Comparison of ENCODE assay signal across 10 mouse cellular contexts in the genomic region with DNA sequence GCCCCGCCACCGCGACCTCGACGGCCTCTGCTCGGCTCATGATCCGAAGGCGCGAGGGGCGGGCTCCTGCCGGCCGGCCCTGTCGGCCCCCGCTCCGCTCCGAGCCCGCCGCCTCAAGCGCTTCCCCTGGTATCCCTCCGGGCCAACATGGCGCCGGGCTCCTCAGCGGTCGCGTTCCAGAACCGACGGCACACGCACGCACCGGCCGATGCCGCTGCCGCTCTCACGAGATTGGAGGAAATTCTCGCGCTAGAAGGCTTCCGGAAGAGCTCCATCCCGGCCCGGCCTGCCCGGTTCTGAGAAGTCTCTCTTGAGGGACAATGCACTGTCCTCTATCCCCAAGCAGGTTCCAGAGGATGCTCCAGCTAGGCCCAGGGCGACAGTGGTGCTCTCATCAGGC. TPM values are rescaled to one million over a fixed set of nuclear protein-coding genes. Genes with fewer than 3 reads are reported as not detected.
DNase-seq lines count a peak whose midpoint lies in the region; ATAC-seq and TF ChIP-seq lines count a peak whose summit lies in the region.
"Had no signal": no experiment of that assay in that cellular context is flagged by ENCODE, and none has a peak within 500 bp of the region (broad histone marks: within the 10 kb centered on the region; RNA-seq: fewer than 3 reads in every experiment).

A gene (minus strand): TSS at position 162 of the 400 bp plus-strand sequence.

- no peak within 1 kb of the TSS for H3K27ac ChIP-seq in kidney, postnatal 0 days
- no peak within 1 kb of the TSS for H3K27ac ChIP-seq in embryonic facial prominence, embryonic 12.5 days
- H3K27ac ChIP-seq in limb, embryonic 15.5 days = no peak within 1 kb of the TSS
- H3K27ac ChIP-seq in gastrocnemius, adult 2 months = no peak within 1 kb of the TSS

- 0 out of 2 replicates have a peak within 1 kb of the TSS, but pooled peaks have one; percentile 11 for H3K4me3 ChIP-seq in kidney, postnatal 0 days (replicated peaks; ENCODE audit: low read depth, low read length)
- peak within 1 kb of the TSS; percentile 29 for H3K4me3 ChIP-seq in embryonic facial prominence, embryonic 12.5 days
- peak within 1 kb of the TSS; percentile 21; the same call in 1 of the 2 replicates for H3K4me3 ChIP-seq in limb, embryonic 15.5 days
- H3K4me3 ChIP-seq in gastrocnemius, adult 2 months = no peak within 1 kb of the TSS
- H3K4me3 ChIP-seq: erythroblast, embryonic 14.5 days had no signal

- WGBS in kidney, postnatal 0 days = 32% methylated on average over 40 of the region's 41 CpGs
- 32% methylated on average over 41 of the region's 41 CpGs for WGBS in embryonic facial prominence, embryonic 12.5 days
- WGBS in limb, embryonic 15.5 days = 49% methylated on average over 41 of the region's 41 CpGs

- ATAC-seq in kidney, postnatal 0 days (replicated peaks; ENCODE audit: low FRiP score, low read depth) = no peak
- no peak for ATAC-seq in embryonic facial prominence, embryonic 12.5 days (ENCODE audit: insufficient number of reproducible peaks, insufficient read depth, low FRiP score, low TSS enrichment)
- no peak for ATAC-seq in limb, embryonic 15.5 days (ENCODE audit: insufficient number of reproducible peaks, low FRiP score, low TSS enrichment, low read depth)

- no peaks in the 10 kb centered on the region for H3K9me3 ChIP-seq in kidney, postnatal 0 days (replicated peaks; ENCODE audit: low read length)
- H3K9me3 ChIP-seq in embryonic facial prominence, embryonic 12.5 days = no peaks in the 10 kb centered on the region
- no peaks in the 10 kb centered on the region for H3K9me3 ChIP-seq in limb, embryonic 15.5 days

- H3K4me2 ChIP-seq in kidney, postnatal 0 days (ENCODE audit: low read length) = peak within 1 kb of the TSS; percentile 36
- H3K4me2 ChIP-seq in embryonic facial prominence, embryonic 12.5 days (replicated peaks) = peak within 1 kb of the TSS; percentile 49
- 0 out of 2 replicates have a peak within 1 kb of the TSS, but pooled peaks have one; percentile 7 for H3K4me2 ChIP-seq in limb, embryonic 15.5 days

- H3K4me1 ChIP-seq in kidney, postnatal 0 days (replicated peaks; ENCODE audit: insufficient read depth, low read length) = no peaks in the 10 kb centered on the region
- H3K4me1 ChIP-seq in embryonic facial prominence, embryonic 12.5 days = no peaks in the 10 kb centered on the region
- no peaks in the 10 kb centered on the region for H3K4me1 ChIP-seq in limb, embryonic 15.5 days

- no peak within 1 kb of the TSS for H3K9ac ChIP-seq in kidney, postnatal 0 days (ENCODE audit: low read depth, low read length)
- H3K9ac ChIP-seq in embryonic facial prominence, embryonic 12.5 days = no peak within 1 kb of the TSS
- H3K9ac ChIP-seq in limb, embryonic 15.5 days = no peak within 1 kb of the TSS

- intact Hi-C loops in gastrocnemius, adult 2 months (cut with DNase I) = no loop called here

- no peak for TF ChIP-seq CTCF in kidney, postnatal 0 days (IDR thresholded peaks at IDR 0.05; ENCODE audit: low read depth)
- no peak for TF ChIP-seq CTCF in gastrocnemius, adult 2 months (IDR thresholded peaks at IDR 0.05)

- peak; percentile 50 for DNase-seq in embryo, embryonic 11 days
- no peak for DNase-seq in embryo, embryonic 9.5 days (ENCODE audit: extremely low spot score)
- no peak for DNase-seq in kidney, postnatal 0 days (ENCODE audit: low spot score)
- no peak for DNase-seq in kidney, adult 11 months
- DNase-seq in gastrocnemius, adult 2 months = no peak
- DNase-seq in adrenal gland, adult 2 months = no peak
- DNase-seq: heart, postnatal 10 days had no signal

- H3K27me3 ChIP-seq in kidney, postnatal 0 days (ENCODE audit: insufficient read depth, low read length) = no peaks in the 10 kb centered on the region; the same call in 1 of the 2 replicates
- H3K27me3 ChIP-seq in embryonic facial prominence, embryonic 12.5 days = peaks cover 15% of the 10 kb centered on the region
- peaks cover 25% of the 10 kb centered on the region for H3K27me3 ChIP-seq in limb, embryonic 15.5 days

- H3K36me3 ChIP-seq in kidney, postnatal 0 days (ENCODE audit: insufficient read depth, low read length) = no peaks in the 10 kb centered on the region
- no peaks in the 10 kb centered on the region for H3K36me3 ChIP-seq in embryonic facial prominence, embryonic 12.5 days
- no peaks in the 10 kb centered on the region for H3K36me3 ChIP-seq in limb, embryonic 15.5 days

RNA-seq across cellular contexts. Expression of the gene that starts here (rescaled TPM):
- polyA plus RNA-seq in kidney, postnatal 0 days (2015; fragmentation: Nextera tagmentation; extraction: Ambion mirVana) = 0.04 and 0.14 TPM in 2 replicates
- 0.17 and 0.36 TPM in 2 replicates for polyA plus RNA-seq in embryonic facial prominence, embryonic 12.5 days (2016; fragmentation: Nextera tagmentation; extraction: Ambion mirVana)
- 0.05 and 0.09 TPM in 2 replicates for polyA plus RNA-seq in limb, embryonic 15.5 days (2015; fragmentation: Nextera tagmentation; extraction: Ambion mirVana)
- under 1 TPM; 0.08 to 0.14 TPM for total RNA-seq in gastrocnemius, adult 2 months (2021)
- total RNA-seq in adrenal gland, adult 2 months (2021) = under 1 TPM; 0.09 to 0.21 TPM
- polyA plus RNA-seq in adrenal gland, adult 2 months (2012; rRNA removed) = 0.03 TPM in 1 of 2 replicates, not detected in the other
- polyA plus RNA-seq: erythroblast, embryonic 14.5 days had no signal
